Mouse (Mus musculus): ENCODE measurements around the gene Gm10447.

- TF ChIP-seq CTCF (IDR thresholded peaks at IDR 0.05; ENCODE audit: low read depth, low read length) (no peak), GATA1 (IDR thresholded peaks at IDR 0.05; ENCODE audit: borderline replicate concordance, low read length) (no peak), POLR2AphosphoS5 (IDR thresholded peaks at IDR 0.05; ENCODE audit: insufficient replicate concordance, low read depth, low read length) (no peak), TAL1 (conservative IDR thresholded peaks at IDR 0.05; ENCODE audit: low read depth, low read length) (no peak), GATA2 (IDR thresholded peaks at IDR 0.05; ENCODE audit: borderline replicate concordance, low read depth, low read length) (no peak)
Observed at GRCm38 (mm10) chr11:53495417-53495816, 38.5 kb upstream of the Gm10447 start.

Measured in G1E (cell line).